Mouse (Mus musculus) limb, embryonic 10.5 days (tissue): ENCODE measurements at regions not wholly inside any gene's neighbourhood (a gene's known extent, or its start where the extent isn't known, plus 50 kb on each side); places are given as distances from the start of the nearest gene placed in this dataset.

Experiments used
- DNase-seq: peaks from one replicate; pipeline ENCODE4 v3.0.0-alpha.2; 2017; ENCODE audit warnings: low spot score
- H3K27ac ChIP-seq: fragments of 300-500 bp; sonication (generic); 2 replicates; pipeline ENCODE4 v1.5.1; 2016; ENCODE audit warnings: mild to moderate bottlenecking
- H3K27me3 ChIP-seq: fragments of 300-500 bp; sonication (generic); 2 replicates; pipeline ENCODE4 v1.6.1; 2016; ENCODE audit warnings: low read depth, mild to moderate bottlenecking; ENCODE audit not compliant: poor library complexity, severe bottlenecking
- H3K36me3 ChIP-seq: fragments of 300-500 bp; sonication (generic); 2 replicates; pipeline ENCODE4 v1.6.1; 2016; ENCODE audit warnings: mild to moderate bottlenecking, moderate library complexity
- H3K4me1 ChIP-seq: fragments of 300-500 bp; sonication (generic); 2 replicates; pipeline ENCODE4 v1.6.1; 2016
- H3K4me3 ChIP-seq: fragments of 300-500 bp; sonication (generic); 2 replicates; pipeline ENCODE4 v1.5.1; 2016; ENCODE audit warnings: mild to moderate bottlenecking, moderate library complexity
- H3K9me3 ChIP-seq: fragments of 300-500 bp; sonication (generic); replicated peaks from 2 replicates; pipeline ENCODE4 v1.6.1; 2016; ENCODE audit warnings: mild to moderate bottlenecking
- WGBS: fragments of 180-500 bp; shearing (Covaris S2); methylation state at CpG from one replicate; pipeline ENCODE4 v1.1.7; 2016; 5-methylcytosine and 5-hydroxymethylcytosine counted together

DNA sequence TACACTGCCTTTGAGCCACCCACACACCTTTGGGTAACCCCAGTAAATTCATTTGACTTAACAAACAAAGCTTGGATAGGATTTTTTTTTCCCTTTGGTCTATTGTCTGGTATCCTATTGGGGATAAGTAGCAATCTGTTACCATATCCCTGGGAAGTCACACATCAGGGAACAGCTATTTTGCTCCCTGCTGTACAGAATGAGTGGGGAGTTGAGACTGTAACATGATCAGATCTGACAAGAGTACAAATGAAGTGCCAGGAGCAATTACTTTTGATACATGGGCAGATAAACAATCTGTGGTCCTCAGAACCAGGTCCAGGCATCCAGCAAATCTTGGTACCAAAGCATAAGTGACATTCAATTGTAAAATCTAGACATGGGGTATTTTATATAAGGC, 262.8 kb upstream of the Mctp2 start:
- no peaks in the 10 kb centered on the region for H3K27me3 ChIP-seq
- no peak overlapping the region for H3K27ac ChIP-seq
- DNase-seq = no peak
- H3K9me3 ChIP-seq = no peaks in the 10 kb centered on the region
- H3K4me1 ChIP-seq = peaks cover 4% of the 10 kb centered on the region; the same call in 1 of the 2 replicates
- no peak overlapping the region for H3K4me3 ChIP-seq
- H3K36me3 ChIP-seq = no peaks in the 10 kb centered on the region

DNA sequence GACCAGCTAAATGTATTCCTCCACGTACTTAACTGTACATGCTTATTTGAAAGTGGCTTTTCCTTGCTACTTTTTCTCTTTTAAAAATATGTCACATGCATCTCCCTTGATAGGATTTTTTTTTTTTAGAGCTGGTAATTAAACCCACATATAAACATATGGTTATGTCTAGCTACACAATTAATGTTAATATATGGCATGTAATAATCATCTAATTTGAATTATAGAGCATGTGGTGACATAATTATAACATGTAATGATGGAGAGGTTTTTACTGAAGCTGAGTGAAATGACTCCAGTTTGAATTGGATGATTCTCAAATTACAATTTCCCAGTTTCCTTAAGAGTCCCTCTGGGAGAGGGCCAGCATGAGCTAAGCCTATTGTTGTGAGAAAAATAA, 267.9 kb upstream of the Mctp2 start:
- H3K36me3 ChIP-seq = no peaks in the 10 kb centered on the region
- H3K27me3 ChIP-seq = no peaks in the 10 kb centered on the region
- no peak overlapping the region for H3K4me3 ChIP-seq
- no peaks in the 10 kb centered on the region for H3K9me3 ChIP-seq
- H3K27ac ChIP-seq = no peak overlapping the region
- peaks cover 5% of the 10 kb centered on the region; the same call in 1 of the 2 replicates for H3K4me1 ChIP-seq
- 84% methylated on average over 1 of the region's 1 CpGs for WGBS
- DNase-seq = no peak

DNA sequence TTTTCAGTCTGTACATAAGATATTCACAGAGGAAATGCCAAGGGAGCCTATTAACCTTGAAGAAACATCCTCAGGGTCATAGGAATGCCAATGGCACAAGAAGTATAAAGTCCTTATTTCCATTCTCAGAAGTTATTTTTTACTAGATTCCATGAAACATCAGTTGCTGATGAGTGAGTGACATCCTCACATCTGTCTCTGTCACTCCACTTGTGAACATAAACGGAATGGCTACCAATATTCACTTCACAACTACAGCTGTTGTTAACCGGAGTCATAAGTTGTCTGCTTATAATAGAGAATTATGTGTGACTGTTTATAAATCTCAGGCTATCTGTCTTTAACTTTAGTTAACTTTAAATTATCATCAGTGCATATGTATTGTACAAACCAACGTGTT, 278.0 kb upstream of the Mctp2 start:
- Histone ChIP-seq H3K27ac (no peak overlapping the region), H3K4me3 (no peak overlapping the region), H3K9me3 (no peaks in the 10 kb centered on the region), H3K4me1 (no peaks in the 10 kb centered on the region), H3K27me3 (no peaks in the 10 kb centered on the region), H3K36me3 (no peaks in the 10 kb centered on the region)
- 84% methylated on average over 3 of the region's 3 CpGs for WGBS
- no peak for DNase-seq

DNA sequence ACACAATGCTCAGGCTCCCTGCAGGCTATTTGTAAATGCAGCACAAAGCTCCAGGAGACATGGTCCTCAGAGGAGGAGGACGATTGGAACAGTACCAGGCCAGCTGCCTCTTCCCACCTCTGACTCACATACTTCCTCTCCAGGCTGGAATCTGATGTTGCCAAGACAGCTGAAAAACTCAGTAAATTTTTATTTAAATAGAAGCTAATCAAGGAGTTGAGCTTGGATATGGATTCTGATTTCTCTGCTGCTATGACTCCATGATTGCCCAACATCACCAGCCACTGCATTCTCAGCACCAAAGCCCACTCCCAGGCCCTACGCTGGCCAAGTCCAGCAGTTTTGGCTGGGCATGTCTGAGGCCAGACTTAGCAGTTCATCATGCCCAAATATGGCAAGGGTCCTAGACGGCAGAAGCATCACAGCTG, 282.8 kb upstream of the Mctp2 start:
- Histone ChIP-seq H3K9me3 (no peaks in the 10 kb centered on the region), H3K27me3 (no peaks in the 10 kb centered on the region), H3K27ac (no peak overlapping the region), H3K36me3 (no peaks in the 10 kb centered on the region), H3K4me1 (no peaks in the 10 kb centered on the region), H3K4me3 (no peak overlapping the region)
- DNase-seq = no peak
- WGBS = 73% methylated on average over 3 of the region's 3 CpGs

DNA sequence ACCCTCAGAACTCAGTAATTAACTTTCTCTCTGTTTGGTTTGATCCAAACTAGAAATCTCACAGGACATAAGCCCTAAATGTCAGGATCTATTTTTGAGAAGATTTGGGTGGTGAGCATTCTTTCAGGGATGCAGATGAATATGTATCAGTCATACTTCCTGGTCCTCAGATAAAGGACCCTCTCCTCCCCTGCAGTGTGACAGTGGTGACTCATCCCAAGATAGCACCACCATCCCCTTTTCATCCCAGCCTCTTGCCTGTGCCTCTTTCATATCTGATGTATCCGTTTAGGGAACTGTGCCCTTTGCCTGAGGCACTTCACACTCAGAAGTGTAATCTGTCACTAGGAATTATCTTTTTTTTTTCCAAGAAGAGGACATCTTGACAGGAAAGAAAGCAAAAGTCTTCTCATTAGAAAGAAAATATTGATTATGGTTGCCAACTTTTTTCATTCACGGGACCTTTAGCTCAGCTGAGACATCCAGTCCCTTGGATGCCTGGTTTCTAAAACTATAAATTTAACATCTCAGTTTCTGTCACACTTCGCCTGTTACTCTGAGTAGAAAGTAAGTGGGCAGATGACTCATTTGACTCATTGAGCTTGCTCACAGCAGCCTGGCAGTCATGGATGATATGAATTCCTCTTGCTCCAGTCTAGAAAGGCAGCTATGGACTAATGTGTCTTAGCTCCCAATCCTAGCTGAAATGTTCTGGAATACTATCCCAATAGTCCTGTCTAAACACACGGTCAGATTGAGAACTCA, 284.1 kb upstream of the Mctp2 start:
- Histone ChIP-seq H3K4me3 (no peak overlapping the region), H3K4me1 (no peaks in the 10 kb centered on the region), H3K36me3 (no peaks in the 10 kb centered on the region), H3K27me3 (no peaks in the 10 kb centered on the region), H3K9me3 (no peaks in the 10 kb centered on the region), H3K27ac (no peak overlapping the region)
- whole genome bisulfite sequencing = 84% methylated on average over 4 of the region's 4 CpGs
- DNase-seq = no peak

DNA sequence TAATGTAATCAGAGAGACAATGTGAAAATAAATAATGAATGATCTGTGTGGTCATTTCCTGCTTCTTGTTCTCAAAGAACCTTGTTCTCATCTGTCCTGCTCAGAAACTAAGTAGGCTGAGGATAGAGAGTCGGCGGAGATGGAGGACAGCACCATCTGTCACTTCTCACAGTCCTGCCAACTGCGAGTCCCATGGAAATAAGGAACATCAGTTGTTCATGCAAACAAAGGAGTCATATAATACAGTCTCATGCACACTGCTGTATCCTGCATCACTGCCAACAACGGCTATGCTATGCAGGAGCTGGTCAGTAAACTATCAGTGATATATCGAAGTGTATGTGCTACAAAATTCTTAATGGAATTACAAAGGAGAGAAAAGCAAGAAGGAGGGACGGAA, 285.7 kb upstream of the Mctp2 start:
- no peak for DNase-seq
- no peak overlapping the region for H3K27ac ChIP-seq
- H3K4me3 ChIP-seq = no peak overlapping the region
- H3K27me3 ChIP-seq = no peaks in the 10 kb centered on the region
- no peaks in the 10 kb centered on the region for H3K4me1 ChIP-seq
- H3K9me3 ChIP-seq = no peaks in the 10 kb centered on the region
- H3K36me3 ChIP-seq = no peaks in the 10 kb centered on the region
- WGBS = 86% methylated on average over 6 of the region's 6 CpGs

DNA sequence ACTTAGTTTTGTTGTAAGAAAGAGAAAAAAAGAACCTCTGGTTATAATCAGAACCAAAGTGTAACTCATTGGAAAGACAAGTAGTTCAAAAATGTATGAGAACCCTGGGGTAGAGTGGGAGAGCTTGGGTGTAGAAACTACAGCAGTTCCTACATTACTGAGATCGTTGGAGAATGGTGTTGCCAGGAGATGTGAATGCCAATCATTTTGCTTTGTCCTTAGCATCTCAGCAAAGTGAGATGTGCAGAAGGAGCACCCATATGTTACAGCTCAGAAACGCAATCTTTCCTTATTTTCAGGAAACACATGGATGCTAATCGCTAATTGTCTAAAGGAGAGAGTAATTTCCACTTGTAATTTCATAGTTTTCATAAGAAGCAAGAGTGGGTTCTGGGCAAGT, 286.2 kb upstream of the Mctp2 start:
- no peaks in the 10 kb centered on the region for H3K4me1 ChIP-seq
- no peak overlapping the region for H3K4me3 ChIP-seq
- H3K27ac ChIP-seq = no peak overlapping the region
- H3K27me3 ChIP-seq = no peaks in the 10 kb centered on the region
- no peaks in the 10 kb centered on the region for H3K9me3 ChIP-seq
- WGBS = 90% methylated on average over 3 of the region's 3 CpGs
- no peaks in the 10 kb centered on the region for H3K36me3 ChIP-seq
- no peak for DNase-seq

DNA sequence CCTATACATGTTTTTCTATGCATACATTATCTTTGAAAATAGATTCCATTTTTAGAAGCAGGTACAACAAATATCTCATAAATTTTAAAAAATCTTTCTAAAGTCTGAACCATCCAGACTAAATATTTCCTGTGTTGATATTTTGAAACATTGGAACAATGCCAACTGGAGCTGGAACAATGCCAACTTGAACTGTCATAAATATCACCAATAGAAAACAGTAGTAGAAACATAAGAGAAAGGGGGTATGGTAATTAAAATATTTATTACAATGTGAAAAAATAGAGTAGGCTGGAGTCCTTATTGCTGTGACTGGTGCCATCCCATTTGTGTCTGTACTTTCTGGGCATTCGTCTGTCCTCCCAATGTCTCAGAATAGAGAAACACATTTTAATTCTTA, 286.9 kb upstream of the Mctp2 start:
- no peak overlapping the region for H3K27ac ChIP-seq
- H3K36me3 ChIP-seq = no peaks in the 10 kb centered on the region
- no peaks in the 10 kb centered on the region for H3K4me1 ChIP-seq
- DNase-seq = no peak
- 90% methylated on average over 1 of the region's 1 CpGs for WGBS
- H3K27me3 ChIP-seq = no peaks in the 10 kb centered on the region
- no peak overlapping the region for H3K4me3 ChIP-seq
- no peaks in the 10 kb centered on the region for H3K9me3 ChIP-seq

DNA sequence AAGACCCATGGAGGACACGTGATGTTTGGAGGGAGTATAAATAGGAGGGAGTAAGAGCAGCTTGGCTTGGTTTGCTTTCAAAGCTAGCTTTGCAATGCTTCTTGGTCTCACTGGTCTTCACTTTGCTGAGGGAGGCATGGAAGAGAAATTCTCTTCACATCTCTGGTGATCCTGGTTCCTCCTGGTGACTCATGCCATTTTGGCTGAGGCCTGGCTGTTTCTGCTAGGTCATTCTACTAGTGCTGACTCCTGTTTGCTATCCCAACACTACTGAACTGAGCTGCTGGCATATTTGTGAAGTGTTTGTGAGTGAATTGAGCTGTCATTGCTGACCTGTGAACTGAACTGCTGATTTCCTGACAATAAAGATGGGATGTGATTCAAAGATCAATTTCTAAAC, 288.3 kb upstream of the Mctp2 start:
- no peak for DNase-seq
- no peaks in the 10 kb centered on the region for H3K36me3 ChIP-seq
- WGBS = 90% methylated on average over 1 of the region's 1 CpGs
- no peaks in the 10 kb centered on the region for H3K9me3 ChIP-seq
- H3K27ac ChIP-seq = no peak overlapping the region
- H3K4me1 ChIP-seq = no peaks in the 10 kb centered on the region
- H3K4me3 ChIP-seq = no peak overlapping the region
- H3K27me3 ChIP-seq = no peaks in the 10 kb centered on the region

DNA sequence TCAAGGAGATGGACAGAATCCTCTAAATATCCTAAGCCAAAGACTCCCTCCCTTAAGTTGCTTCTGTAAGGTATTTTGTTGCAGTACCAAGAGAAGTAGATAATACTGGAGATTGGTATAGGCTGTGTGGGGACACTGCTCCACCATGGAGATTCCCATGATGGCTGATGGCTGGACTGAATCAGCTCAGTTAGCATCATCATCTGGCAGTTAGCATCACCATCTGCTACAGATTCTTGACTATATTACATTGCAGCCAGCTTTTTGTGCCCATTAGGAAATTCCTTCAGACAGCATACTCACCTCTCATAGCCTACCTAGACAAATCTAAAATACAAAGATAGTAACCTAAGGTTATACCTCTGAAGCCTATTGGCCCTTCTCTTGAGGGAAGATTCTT, 290.6 kb upstream of the Mctp2 start:
- H3K36me3 ChIP-seq = no peaks in the 10 kb centered on the region
- H3K9me3 ChIP-seq = no peaks in the 10 kb centered on the region
- no peaks in the 10 kb centered on the region for H3K4me1 ChIP-seq
- no peak overlapping the region for H3K4me3 ChIP-seq
- H3K27ac ChIP-seq = no peak overlapping the region
- DNase-seq = no peak
- H3K27me3 ChIP-seq = no peaks in the 10 kb centered on the region

DNA sequence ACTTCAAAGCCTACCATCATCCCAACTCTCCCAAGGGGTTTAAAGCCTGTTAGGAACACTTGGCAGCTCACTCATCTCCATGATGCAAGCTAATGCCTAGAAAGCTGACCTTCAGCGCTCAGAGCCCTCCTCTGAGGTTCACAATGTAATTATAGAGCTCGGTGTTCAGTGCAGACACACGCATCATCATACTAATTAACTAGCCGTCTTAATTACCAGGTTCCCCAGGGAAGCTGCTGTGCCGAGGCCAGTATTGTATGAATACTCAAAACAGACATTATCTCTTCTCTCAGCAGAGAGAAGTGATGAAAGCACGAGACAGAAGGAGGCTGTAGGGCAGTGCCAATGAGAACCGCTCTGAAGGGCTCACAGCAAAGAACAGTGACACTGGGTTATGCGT, 295.5 kb upstream of the Mctp2 start:
- H3K4me1 ChIP-seq = no peaks in the 10 kb centered on the region
- no peaks in the 10 kb centered on the region for H3K27me3 ChIP-seq
- no peak for DNase-seq
- H3K27ac ChIP-seq = no peak overlapping the region
- no peak overlapping the region for H3K4me3 ChIP-seq
- H3K9me3 ChIP-seq = no peaks in the 10 kb centered on the region
- 81% methylated on average over 8 of the region's 8 CpGs for WGBS
- H3K36me3 ChIP-seq = no peaks in the 10 kb centered on the region

DNA sequence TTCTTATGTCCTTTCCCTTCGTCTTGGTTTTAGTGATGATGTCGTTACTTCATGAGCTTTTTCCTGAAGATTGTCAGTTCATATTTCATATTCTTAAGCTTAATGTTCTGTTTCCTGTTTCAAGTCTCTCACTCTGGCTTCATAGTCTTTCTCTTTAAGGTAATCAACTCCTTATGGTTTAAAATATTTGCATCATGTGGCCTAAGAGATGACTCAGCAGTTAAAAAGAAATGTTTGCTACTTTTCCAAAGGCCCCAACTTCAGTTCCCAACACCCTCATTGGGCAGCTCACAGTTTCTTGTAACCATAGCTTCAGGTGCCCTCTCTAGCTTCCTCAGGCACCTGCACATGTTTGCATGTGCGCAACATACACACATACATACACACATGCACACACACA, 303.4 kb upstream of the Mctp2 start:
- Histone ChIP-seq H3K27me3 (no peaks in the 10 kb centered on the region), H3K4me1 (no peaks in the 10 kb centered on the region), H3K4me3 (no peak overlapping the region), H3K9me3 (no peaks in the 10 kb centered on the region), H3K27ac (no peak overlapping the region), H3K36me3 (no peaks in the 10 kb centered on the region)
- 85% methylated on average over 3 of the region's 3 CpGs for WGBS
- no peak for DNase-seq

DNA sequence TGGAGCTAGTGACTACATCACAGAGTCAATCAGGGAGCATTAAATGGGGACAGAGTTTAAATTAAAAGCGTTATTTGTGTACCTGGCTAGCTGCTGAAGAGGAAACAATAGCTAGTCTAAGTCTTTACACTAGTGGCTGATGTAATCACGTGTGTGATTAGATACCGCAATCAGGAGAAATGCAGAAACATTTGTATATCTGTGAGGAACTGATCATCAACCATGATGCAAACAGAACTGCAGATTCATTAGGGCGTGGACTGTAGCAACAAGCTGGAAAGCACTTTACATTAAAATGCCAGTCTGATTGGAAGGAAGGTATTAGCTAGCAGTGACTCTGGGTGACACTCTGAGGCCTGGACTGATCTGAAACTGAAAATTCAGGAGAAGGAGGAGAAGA, 308.8 kb upstream of the Mctp2 start:
- Histone ChIP-seq H3K9me3 (no peaks in the 10 kb centered on the region), H3K4me1 (no peaks in the 10 kb centered on the region), H3K36me3 (no peaks in the 10 kb centered on the region), H3K27me3 (no peaks in the 10 kb centered on the region), H3K4me3 (no peak overlapping the region), H3K27ac (no peak overlapping the region)
- DNase-seq = no peak
- WGBS = 82% methylated on average over 4 of the region's 4 CpGs

DNA sequence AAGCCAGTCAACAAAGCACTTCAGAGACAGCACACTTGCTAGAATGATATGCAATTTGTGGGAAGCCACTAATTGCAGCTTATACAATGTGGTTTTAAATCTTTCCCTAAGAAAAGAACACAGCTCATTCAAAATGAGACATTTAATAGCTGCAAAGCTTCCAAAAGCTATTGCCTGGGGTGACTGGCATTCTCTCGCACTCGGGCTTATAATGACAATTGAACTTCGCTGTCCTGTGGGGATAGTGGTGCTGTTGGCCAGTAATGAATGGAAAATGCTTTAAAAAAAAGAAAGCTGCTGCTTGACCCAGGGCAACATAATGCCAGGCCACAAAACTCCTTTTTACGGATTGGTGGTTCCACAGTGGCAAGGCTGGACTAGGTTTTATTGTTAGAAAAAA, 321.0 kb upstream of the Mctp2 start:
- no peak overlapping the region for H3K4me3 ChIP-seq
- no peaks in the 10 kb centered on the region for H3K4me1 ChIP-seq
- H3K9me3 ChIP-seq = no peaks in the 10 kb centered on the region
- H3K27ac ChIP-seq = no peak overlapping the region
- WGBS = 85% methylated on average over 4 of the region's 4 CpGs
- DNase-seq = no peak
- H3K36me3 ChIP-seq = no peaks in the 10 kb centered on the region
- H3K27me3 ChIP-seq = no peaks in the 10 kb centered on the region
